Mouse (Mus musculus) frontal cortex, adult (tissue): ENCODE measurements at regions not wholly inside any gene's neighbourhood (a gene's known extent, or its start where the extent isn't known, plus 50 kb on each side); places are given as distances from the start of the nearest gene placed in this dataset.

Experiments used
- ATAC-seq: cut with Nextera tagmentation; 2 replicates; pipeline ENCODE4 v1.9.2; 2017; ENCODE audit warnings: mild to moderate bottlenecking, moderate library complexity, mixed read lengths; ENCODE audit not compliant: low TSS enrichment

DNA sequence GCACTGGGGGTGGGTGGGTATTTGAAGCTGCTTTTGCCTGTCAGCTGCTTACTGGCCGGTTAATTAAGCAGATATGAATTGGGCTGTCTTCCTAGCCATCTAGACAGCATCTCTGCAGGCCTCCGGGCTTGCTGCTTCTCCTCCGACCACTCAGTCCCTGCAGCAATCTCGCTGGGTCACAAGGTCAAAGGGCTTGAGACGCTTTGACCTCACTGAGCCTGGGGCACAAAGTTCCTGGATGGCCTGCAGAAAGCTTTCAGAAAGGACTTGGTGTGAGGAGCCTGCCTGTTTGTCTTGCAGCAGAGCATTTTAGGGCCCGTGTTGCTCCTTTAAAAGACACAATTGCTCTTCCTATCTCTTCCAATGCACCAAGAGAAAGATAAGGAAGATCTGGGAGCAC is 83.7 kb upstream of the Ppp2r5a start:
- ATAC-seq: no peak

DNA sequence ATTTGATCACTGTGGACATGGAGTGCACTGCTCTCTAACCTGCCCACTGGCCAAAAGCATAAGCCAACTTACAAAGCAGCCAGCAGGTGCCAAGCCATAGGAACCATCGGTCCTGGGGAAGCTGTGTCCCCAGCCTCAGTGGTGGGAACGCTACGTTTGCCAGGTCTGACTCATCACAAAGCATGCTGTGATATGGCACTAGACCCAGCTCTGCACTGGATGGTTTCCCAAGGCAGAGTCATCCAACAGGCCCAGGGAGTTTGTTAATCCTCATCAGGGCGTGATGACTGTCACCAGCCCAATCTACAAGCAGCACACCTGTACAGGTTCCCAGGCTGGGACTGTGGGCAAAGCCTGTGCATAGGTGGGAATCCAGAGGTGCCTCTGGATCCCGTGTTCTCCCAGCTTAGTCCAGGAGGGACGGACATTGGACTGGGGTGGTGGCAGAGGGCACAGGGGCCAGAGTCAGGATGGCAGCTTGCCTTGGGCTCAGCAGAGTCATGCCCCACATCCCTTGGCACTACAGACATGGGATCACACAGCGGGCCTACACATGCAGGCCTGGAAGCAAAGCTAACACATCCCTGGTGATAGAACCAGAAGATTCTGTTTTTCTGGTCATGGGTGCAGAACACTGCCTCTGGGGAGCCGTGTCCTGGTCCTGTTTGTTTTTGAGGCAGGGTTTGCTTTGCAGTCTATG is 81.8 kb upstream of the Ppp2r5a start:
- peak; percentile 80 for ATAC-seq

GRCm38 (mm10) chr1:191479906-191480379 is 76.9 kb upstream of the Ppp2r5a start:
- ATAC-seq: no peak

GRCm38 (mm10) chr1:191472551-191472950 is 69.5 kb upstream of the Ppp2r5a start:
- no peak for ATAC-seq

- no peak for ATAC-seq
Measured at GRCm38 (mm10) chr1:191471489-191471888, 68.4 kb upstream of the Ppp2r5a start.

- peak; percentile 91 for ATAC-seq
Measured at GRCm38 (mm10) chr1:191470190-191470985, 67.3 kb upstream of the Ppp2r5a start.

DNA sequence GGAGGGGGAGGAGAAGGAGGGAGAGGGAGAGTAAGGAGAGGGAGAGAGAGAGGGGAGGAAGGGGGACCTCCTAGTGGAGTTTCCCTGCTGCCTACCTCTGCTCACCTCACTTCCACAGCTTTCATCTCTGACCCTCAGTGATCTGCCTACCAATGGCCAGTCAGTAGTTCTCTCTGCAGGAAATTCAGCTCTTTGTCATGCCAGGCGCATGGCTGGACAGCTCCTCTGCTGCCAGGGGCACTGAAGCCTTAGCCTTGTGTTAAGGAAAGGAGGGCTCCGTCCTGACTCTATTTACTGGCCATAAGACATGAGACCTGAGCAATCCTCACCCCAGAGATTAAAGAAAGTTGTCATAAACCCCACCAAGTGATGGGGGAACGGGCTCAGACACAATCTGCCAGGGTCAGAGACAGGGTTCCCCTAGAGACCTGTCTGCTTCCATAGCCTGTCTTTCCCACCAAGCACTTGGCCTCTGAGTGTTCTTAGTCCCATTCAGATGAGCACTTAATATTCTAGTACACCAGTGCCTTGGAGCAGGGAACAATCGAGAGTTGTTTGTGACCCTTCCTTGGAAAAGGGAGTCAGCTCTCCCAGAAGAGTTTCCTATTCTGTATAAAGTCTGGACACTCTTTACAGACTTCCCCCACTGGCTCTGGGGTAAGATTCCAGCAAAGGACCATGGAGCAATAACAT is 65.9 kb upstream of the Ppp2r5a start:
- ATAC-seq: 0 out of 2 replicates have a peak, but pooled peaks have one; percentile 7

GRCm38 (mm10) chr1:191466261-191466660 is 63.2 kb upstream of the Ppp2r5a start:
- no peak for ATAC-seq

GRCm38 (mm10) chr1:191465723-191466122 is 62.7 kb upstream of the Ppp2r5a start:
- ATAC-seq: no peak

- ATAC-seq: 0 out of 2 replicates have a peak, but pooled peaks have one; percentile 25
Measured at GRCm38 (mm10) chr1:191465170-191465569, 62.1 kb upstream of the Ppp2r5a start.

- no peak for ATAC-seq
Measured at GRCm38 (mm10) chr1:191461811-191462491, 58.9 kb upstream of the Ppp2r5a start.

DNA sequence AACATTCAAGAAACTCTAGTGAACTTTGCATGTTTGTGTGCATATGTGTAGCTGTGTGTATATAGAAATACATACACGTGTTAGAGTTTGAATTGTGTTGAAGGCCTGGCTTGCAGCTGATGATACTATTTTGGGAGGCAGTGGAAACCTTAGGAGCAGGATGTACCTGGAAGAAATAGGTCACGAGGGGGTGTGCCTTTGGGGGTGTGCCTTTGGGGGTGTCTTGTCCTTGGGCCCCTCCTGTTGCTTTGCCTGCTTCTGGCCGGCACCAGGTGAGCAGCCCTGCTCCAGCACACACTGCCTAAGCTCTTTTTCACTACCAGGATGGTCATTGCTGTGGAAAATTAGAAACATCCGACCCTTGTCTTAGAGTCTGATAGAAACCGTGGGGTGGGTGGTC is 56.0 kb upstream of the Ppp2r5a start:
- no peak for ATAC-seq

DNA sequence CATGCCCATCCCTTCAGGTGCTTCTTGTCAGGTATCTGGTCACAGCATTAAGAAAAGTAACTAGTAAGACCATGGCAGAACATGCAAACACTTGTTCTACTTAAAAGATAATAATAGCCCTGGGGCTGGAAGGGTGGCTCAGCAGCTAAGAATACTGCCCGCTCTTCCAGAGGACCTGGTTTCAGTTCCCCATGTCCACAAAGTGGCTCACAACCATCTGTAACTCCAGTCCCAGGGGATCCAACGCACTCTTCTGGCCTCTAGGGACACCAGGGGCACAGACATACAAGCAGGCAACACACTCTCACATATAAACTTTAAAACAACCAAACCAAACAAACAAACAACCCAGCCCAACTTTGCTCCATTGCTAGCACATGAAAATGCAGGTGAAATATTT is 55.2 kb upstream of the Ppp2r5a start:
- no peak for ATAC-seq

- no peak for ATAC-seq
Measured at GRCm38 (mm10) chr1:191457103-191457502, 54.0 kb upstream of the Ppp2r5a start.

DNA sequence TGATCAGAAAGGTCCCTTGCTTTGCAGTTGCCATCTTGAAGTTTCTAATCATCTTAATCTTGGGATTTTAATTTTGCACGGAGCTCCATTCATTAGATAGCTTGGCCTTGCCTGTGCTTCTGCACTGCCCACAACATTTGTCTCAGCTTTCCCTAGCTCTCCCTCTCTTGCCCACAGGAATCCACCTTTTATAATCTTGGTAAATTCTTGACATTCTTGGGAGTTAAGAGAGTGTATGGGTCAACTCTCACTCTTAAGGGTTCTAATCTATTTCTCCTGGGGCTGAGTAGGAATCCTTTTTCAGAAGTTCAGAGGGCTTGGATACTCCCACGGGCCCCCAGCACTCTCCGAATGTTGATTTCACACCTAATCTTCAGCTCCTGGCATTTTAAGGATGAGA is 51.5 kb upstream of the Ppp2r5a start:
- ATAC-seq: no peak

GRCm38 (mm10) chr1:191453589-191453988 is 50.5 kb upstream of the Ppp2r5a start:
- no peak for ATAC-seq
